Mouse (Mus musculus) lung, postnatal 0 days (tissue): Measurements from ENCODE around the gene Sirt1.

Experiments used
- CTCF ChIP-seq: IDR thresholded peaks from 2 replicates; pipeline ENCODE4 v1.5.1; 2016; ENCODE audit warnings: antibody characterized with exemption, mild to moderate bottlenecking
- EP300 ChIP-seq: IDR thresholded peaks from 2 replicates; pipeline ENCODE4 v1.6.1; 2016; ENCODE audit warnings: antibody characterized with exemption, mild to moderate bottlenecking, control low read depth

DNA sequence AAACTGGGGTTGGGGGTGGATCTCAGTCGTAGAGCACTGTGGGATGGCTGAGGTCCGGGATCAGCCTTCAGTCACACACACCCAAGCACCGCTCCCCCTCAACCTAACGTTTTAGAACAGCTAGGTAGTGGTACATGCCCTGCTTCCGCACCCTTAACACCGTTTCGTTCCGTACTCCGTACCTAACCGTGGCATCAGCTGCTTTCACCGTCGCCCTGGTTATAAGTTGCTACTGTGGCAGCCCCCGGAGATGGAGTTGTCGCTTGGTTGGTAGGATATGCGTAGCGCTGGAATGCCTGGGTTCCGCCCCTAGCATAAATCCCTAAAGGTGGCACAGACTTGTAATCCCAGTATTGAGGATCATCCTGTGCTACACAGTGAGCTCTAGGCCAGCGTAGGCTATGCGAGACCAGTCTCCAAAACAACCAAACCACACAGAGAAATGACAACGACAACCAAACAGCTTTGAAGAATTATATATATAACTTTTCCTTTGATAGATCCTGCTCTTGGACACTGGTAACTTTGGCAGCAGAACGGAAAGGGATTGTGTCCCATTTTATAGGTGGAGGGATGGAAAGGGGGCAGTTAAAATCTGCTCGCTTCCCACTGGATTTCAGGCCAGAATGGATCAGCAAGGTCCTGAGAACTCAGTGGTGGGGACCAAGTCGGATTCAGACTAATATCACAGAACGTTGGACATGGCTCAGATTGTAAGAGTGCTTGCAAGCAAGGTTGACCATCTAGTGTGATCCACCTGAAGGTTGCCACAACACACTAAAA lies at the start of gene Sirt1:
- no peak for TF ChIP-seq CTCF
- no peak for TF ChIP-seq EP300
